ENCODE assay signal across 9 mouse cellular contexts in the genomic region with DNA sequence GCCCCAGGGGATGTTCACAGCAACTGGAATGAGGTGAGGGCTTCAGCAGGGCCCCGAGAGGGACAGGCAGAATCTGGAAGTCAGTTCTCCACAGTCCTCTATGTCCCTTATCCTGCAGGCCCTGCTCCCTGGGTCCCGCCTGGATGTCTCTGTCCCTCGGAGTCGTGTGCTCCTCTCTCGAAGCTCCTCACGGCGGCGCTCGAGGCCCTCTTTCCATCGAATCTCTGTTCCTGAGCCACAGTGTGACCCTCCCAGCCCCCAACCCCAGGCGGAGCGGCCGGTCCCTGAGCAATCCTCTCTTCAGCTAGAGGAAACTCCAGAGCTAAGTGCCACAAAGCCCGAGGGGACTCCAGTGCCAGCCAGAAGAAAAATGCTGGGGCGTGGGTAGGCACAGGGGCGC. TPM values are rescaled to one million over a fixed set of nuclear protein-coding genes. Genes with fewer than 3 reads are reported as not detected.
DNase-seq lines count a peak whose midpoint lies in the region; ATAC-seq and TF ChIP-seq lines count a peak whose summit lies in the region.
"Had no signal": no experiment of that assay in that cellular context is flagged by ENCODE, and none has a peak within 500 bp of the region (broad histone marks: within the 10 kb centered on the region; RNA-seq: fewer than 3 reads in every experiment).

No protein-coding gene starts in this region.

- TF ChIP-seq CTCF in liver, embryonic 14.5 days (IDR thresholded peaks at IDR 0.05; ENCODE audit: low read depth) = peak; percentile 61

- H3K36me3 ChIP-seq in intestine, embryonic 16.5 days (ENCODE audit: control insufficient read depth, insufficient read depth, low read length) = no peaks in the 10 kb centered on the region
- H3K36me3 ChIP-seq in liver, embryonic 14.5 days (replicated peaks; ENCODE audit: control insufficient read depth, insufficient read depth, low read depth) = no peaks in the 10 kb centered on the region

- H3K9me3 ChIP-seq in intestine, embryonic 16.5 days (ENCODE audit: control insufficient read depth, low read length) = no peaks in the 10 kb centered on the region
- H3K9me3 ChIP-seq in liver, embryonic 14.5 days (ENCODE audit: control insufficient read depth, low read length) = no peaks in the 10 kb centered on the region

- no peak for ATAC-seq in cerebellum, adult (ENCODE audit: insufficient number of reproducible peaks, low FRiP score, low TSS enrichment)
- ATAC-seq in intestine, embryonic 16.5 days = peak; percentile 41; the same call in 1 of the 2 replicates
- no peak for ATAC-seq in liver, embryonic 14.5 days (ENCODE audit: insufficient read depth)
- ATAC-seq in CD4-positive, CD25-positive, alpha-beta regulatory T cell, adult 4 months = no peak

- H3K27ac ChIP-seq in intestine, embryonic 16.5 days (ENCODE audit: low read length) = no peak overlapping the region
- no peak overlapping the region for H3K27ac ChIP-seq in liver, embryonic 14.5 days

- peak; percentile 38 to 63 for DNase-seq in cerebellum, postnatal 25 days
- peak; percentile 43 for DNase-seq in adrenal gland, adult 2 months
- DNase-seq in gastrocnemius, adult 18-20 months (ENCODE audit: low spot score) = peak; percentile 50
- DNase-seq in liver, embryonic 14.5 days (ENCODE audit: low read depth in 3 of 3, low spot score in 3 of 3) = no peak
- peak; percentile 43 for DNase-seq in ovary, adult 18-20 months (ENCODE audit: low spot score)

- H3K27me3 ChIP-seq in intestine, embryonic 16.5 days (replicated peaks; ENCODE audit: control insufficient read depth, insufficient read depth, low read length) = no peaks in the 10 kb centered on the region
- H3K27me3 ChIP-seq in liver, embryonic 14.5 days (ENCODE audit: control insufficient read depth, insufficient read depth, low read length) = no peaks in the 10 kb centered on the region

- H3K4me2 ChIP-seq in intestine, embryonic 16.5 days (ENCODE audit: low read depth, low read length) = no peak overlapping the region
- no peak overlapping the region for H3K4me2 ChIP-seq in liver, embryonic 14.5 days (ENCODE audit: low read depth)

- H3K9ac ChIP-seq in intestine, embryonic 16.5 days (ENCODE audit: low read depth, low read length) = peak overlapping the region; percentile 34
- H3K9ac ChIP-seq in liver, embryonic 14.5 days (replicated peaks) = no peak overlapping the region

- 8% methylated on average over 16 of the region's 16 CpGs for WGBS in intestine, embryonic 16.5 days
- WGBS in liver, embryonic 14.5 days (ENCODE audit: insufficient replicate concordance) = 28% methylated on average over 16 of the region's 16 CpGs

- H3K4me3 ChIP-seq in intestine, embryonic 16.5 days (ENCODE audit: low read length) = no peak overlapping the region
- H3K4me3 ChIP-seq in liver, embryonic 14.5 days (ENCODE audit: insufficient read depth in 1 of 2, low read depth in 2 of 2, low read length in 2 of 2) = no peak overlapping the region

- H3K4me1 ChIP-seq in intestine, embryonic 16.5 days (ENCODE audit: control insufficient read depth, insufficient read depth, low read length) = peaks cover 4% of the 10 kb centered on the region
- peaks cover 3 to 10% of the 10 kb centered on the region in 2 experiments; a peak in 3 of 4 replicates for H3K4me1 ChIP-seq in liver, embryonic 14.5 days (replicated peaks; ENCODE audit: control insufficient read depth in 2 of 2, insufficient read depth in 2 of 2, low read length in 1 of 2)

- TF ChIP-seq EP300 in liver, embryonic 14.5 days (IDR thresholded peaks at IDR 0.05; ENCODE audit: low read depth) = no peak

RNA-seq across cellular contexts. Expression of a gene that starts 2.2 kb away (rescaled TPM):
- total RNA-seq in adrenal gland, adult 2 months (2021) = 10 to 100 TPM; 33.2 to 47.4 TPM
- polyA plus RNA-seq in adrenal gland, adult 2 months (2012; rRNA removed) = 52.8 and 56.1 TPM in 2 replicates
- 10 to 100 TPM; 12.7 to 14.4 TPM for total RNA-seq in gastrocnemius, adult 18-20 months (2021)
- polyA plus RNA-seq in intestine, embryonic 16.5 days (2015; fragmentation: Nextera tagmentation; extraction: Ambion mirVana) = 44.7 and 54.7 TPM in 2 replicates
- 8.4 and 8.8 TPM in 2 replicates for polyA plus RNA-seq in liver, embryonic 14.5 days (2012; rRNA removed)
- 7.2 and 9.7 TPM in 2 replicates for polyA plus RNA-seq in liver, embryonic 14.5 days (2014; fragmentation: Nextera tagmentation; extraction: Ambion mirVana)
- 100 to 1,000 TPM in 1 of 2 experiments, 10 to 100 TPM in 1; 79.9 to 150 TPM for polyA plus RNA-seq in CD4-positive, CD25-positive, alpha-beta regulatory T cell, adult 4 months (2017; shearing (Covaris generic))

RNA-seq across cellular contexts. Expression of a gene that starts 3.0 kb away (rescaled TPM):
- total RNA-seq in adrenal gland, adult 2 months (2021) = 1 to 10 TPM; 2.0 to 4.7 TPM
- polyA plus RNA-seq in adrenal gland, adult 2 months (2012; rRNA removed) = 5.3 and 7.5 TPM in 2 replicates
- under 1 TPM; 0.47 to 0.59 TPM for total RNA-seq in gastrocnemius, adult 18-20 months (2021)
- 0.65 and 1.5 TPM in 2 replicates for polyA plus RNA-seq in intestine, embryonic 16.5 days (2015; fragmentation: Nextera tagmentation; extraction: Ambion mirVana)
- polyA plus RNA-seq in liver, embryonic 14.5 days (2012; rRNA removed) = 1.2 and 1.6 TPM in 2 replicates
- polyA plus RNA-seq in liver, embryonic 14.5 days (2014; fragmentation: Nextera tagmentation; extraction: Ambion mirVana) = 0.69 TPM in 2 replicates
- polyA plus RNA-seq in CD4-positive, CD25-positive, alpha-beta regulatory T cell, adult 4 months (2017; shearing (Covaris generic)) = 1 to 10 TPM in 1 of 2 experiments, under 1 TPM in 1; 0.36 to 1.5 TPM

RNA-seq across cellular contexts. Expression of a gene that starts 7.0 kb away (rescaled TPM):
- not detected for total RNA-seq in adrenal gland, adult 2 months (2021)
- polyA plus RNA-seq in adrenal gland, adult 2 months (2012; rRNA removed) = 0.13 and 0.19 TPM in 2 replicates
- total RNA-seq in gastrocnemius, adult 18-20 months (2021) = under 1 TPM in 1 of 2 experiments, not detected in 1; 0.31 TPM
- not detected in 2 replicates for polyA plus RNA-seq in intestine, embryonic 16.5 days (2015; fragmentation: Nextera tagmentation; extraction: Ambion mirVana)
- 0.07 TPM in 1 of 2 replicates, not detected in the other for polyA plus RNA-seq in liver, embryonic 14.5 days (2012; rRNA removed)
- not detected in 2 replicates for polyA plus RNA-seq in liver, embryonic 14.5 days (2014; fragmentation: Nextera tagmentation; extraction: Ambion mirVana)
- polyA plus RNA-seq in CD4-positive, CD25-positive, alpha-beta regulatory T cell, adult 4 months (2017; shearing (Covaris generic)) = not detected
- total RNA-seq: gastrocnemius, adult 8-10 months had no signal

RNA-seq across cellular contexts. Expression of a gene that starts 21.6 kb away (rescaled TPM):
- 100 to 1,000 TPM; 236 to 240 TPM for total RNA-seq in adrenal gland, adult 2 months (2021)
- 97.2 and 133 TPM in 2 replicates for polyA plus RNA-seq in adrenal gland, adult 2 months (2012; rRNA removed)
- 100 to 1,000 TPM; 167 to 171 TPM for total RNA-seq in gastrocnemius, adult 18-20 months (2021)
- polyA plus RNA-seq in intestine, embryonic 16.5 days (2015; fragmentation: Nextera tagmentation; extraction: Ambion mirVana) = 180 and 194 TPM in 2 replicates
- 45.7 and 58.0 TPM in 2 replicates for polyA plus RNA-seq in liver, embryonic 14.5 days (2012; rRNA removed)
- 94.4 and 96.2 TPM in 2 replicates for polyA plus RNA-seq in liver, embryonic 14.5 days (2014; fragmentation: Nextera tagmentation; extraction: Ambion mirVana)
- polyA plus RNA-seq in CD4-positive, CD25-positive, alpha-beta regulatory T cell, adult 4 months (2017; shearing (Covaris generic)) = 100 to 1,000 TPM; 228 to 250 TPM

RNA-seq across cellular contexts. Expression of a gene that starts 42.9 kb away (rescaled TPM):
- total RNA-seq in adrenal gland, adult 2 months (2021) = 10 to 100 TPM; 22.9 to 26.3 TPM
- 2.8 and 4.4 TPM in 2 replicates for polyA plus RNA-seq in adrenal gland, adult 2 months (2012; rRNA removed)
- total RNA-seq in gastrocnemius, adult 18-20 months (2021) = 1 to 10 TPM; 7.5 to 8.8 TPM
- 70.8 and 73.3 TPM in 2 replicates for polyA plus RNA-seq in intestine, embryonic 16.5 days (2015; fragmentation: Nextera tagmentation; extraction: Ambion mirVana)
- 1.9 and 2.6 TPM in 2 replicates for polyA plus RNA-seq in liver, embryonic 14.5 days (2012; rRNA removed)
- 1.3 and 3.2 TPM in 2 replicates for polyA plus RNA-seq in liver, embryonic 14.5 days (2014; fragmentation: Nextera tagmentation; extraction: Ambion mirVana)
- polyA plus RNA-seq in CD4-positive, CD25-positive, alpha-beta regulatory T cell, adult 4 months (2017; shearing (Covaris generic)) = under 1 TPM in 1 of 2 experiments, not detected in 1; 0.42 TPM

Comparison
In these comparisons a context has a peak if more than half of its experiments do, and no peak if none do; other contexts are left out.
1. DNase-seq: peak in cerebellum, postnatal 25 days (2 of 2), adrenal gland, adult 2 months (single experiment), gastrocnemius, adult 18-20 months (single experiment) and ovary, adult 18-20 months (single experiment); none in liver, embryonic 14.5 days (0 of 3).